9 mouse cellular contexts compared by ENCODE assay signal in the genomic region with DNA sequence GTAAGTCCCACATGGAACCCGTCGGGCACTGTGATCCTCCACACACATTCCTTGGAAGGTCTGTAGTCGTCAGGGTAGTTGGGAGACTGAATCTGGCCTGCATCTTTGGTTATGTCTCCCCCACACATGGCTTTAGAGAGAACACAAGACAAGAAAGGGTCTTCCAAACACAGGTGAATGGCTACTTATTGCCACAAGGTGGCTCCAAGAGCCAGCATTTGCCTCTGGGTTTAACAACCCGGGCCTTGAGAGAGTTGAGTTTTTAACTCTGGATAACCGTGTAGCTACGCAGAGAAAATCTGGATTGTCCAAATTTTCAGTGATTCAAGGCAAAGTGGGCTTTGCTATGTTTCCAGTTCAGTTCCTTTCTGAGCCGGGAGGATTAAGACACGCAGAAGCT. TPM values are rescaled to one million over a fixed set of nuclear protein-coding genes. Genes with fewer than 3 reads are reported as not detected.
A peak's percentile ranks its signal among the peaks of the same experiment; 100 is the strongest.
DNase-seq lines count a peak whose midpoint lies in the region; ATAC-seq and TF ChIP-seq lines count a peak whose summit lies in the region.
"Had no signal": no experiment of that assay in that cellular context is flagged by ENCODE, and none has a peak within 500 bp of the region (broad histone marks: within the 10 kb centered on the region; RNA-seq: fewer than 3 reads in every experiment).

No protein-coding gene starts in this region.

- H3K4me1 ChIP-seq in kidney, adult 2 months (ENCODE audit: control insufficient read depth, insufficient read depth, low read length): no peaks in the 10 kb centered on the region
- H3K4me1 ChIP-seq in kidney, embryonic 16.5 days (ENCODE audit: insufficient read depth, low read length): no peaks in the 10 kb centered on the region
- no peaks in the 10 kb centered on the region for H3K4me1 ChIP-seq in MEL (ENCODE audit: control insufficient read depth in 1 of 2, insufficient read depth in 2 of 2, low read length in 2 of 2)

- no peak overlapping the region for H3K27ac ChIP-seq in kidney, adult 2 months (ENCODE audit: insufficient read depth, low read depth, low read length)
- H3K27ac ChIP-seq in kidney, embryonic 16.5 days (ENCODE audit: low read length): no peak overlapping the region
- no peak overlapping the region for H3K27ac ChIP-seq in MEL (ENCODE audit: control insufficient read depth, low read depth, low read length)
- H3K27ac ChIP-seq: embryonic facial prominence, embryonic 15.5 days had no signal

- H3K27me3 ChIP-seq in kidney, adult 2 months (replicated peaks; ENCODE audit: control insufficient read depth, insufficient read depth, low read length): no peaks in the 10 kb centered on the region
- H3K27me3 ChIP-seq in kidney, embryonic 16.5 days (ENCODE audit: insufficient read depth, low read length): no peaks in the 10 kb centered on the region
- H3K27me3 ChIP-seq in MEL (ENCODE audit: control insufficient read depth in 1 of 2, insufficient read depth in 2 of 2, low read length in 2 of 2): no peaks in the 10 kb centered on the region; a peak in 1 of 4 replicates
- H3K27me3 ChIP-seq: embryonic facial prominence, embryonic 15.5 days had no signal

- no peaks in the 10 kb centered on the region for H3K79me2 ChIP-seq in MEL (ENCODE audit: control insufficient read depth, insufficient read depth, low read length, poor library complexity)

- peak; percentile 50 for TF ChIP-seq RAD21 in MEL (IDR thresholded peaks at IDR 0.05; ENCODE audit: low read depth, low read length)

- peak; percentile 20 for DNase-seq in kidney, adult 2 months
- DNase-seq in B cell, adult 2 months: peak; percentile 17 to 26
- peak; percentile 33 for DNase-seq in MEL (ENCODE audit: low read depth, low spot score)
- peak; percentile 44 for DNase-seq in kidney, postnatal 10 days
- no peak for DNase-seq in natural killer cell, adult 2 months (ENCODE audit: low spot score in 2 of 2)

- no peaks in the 10 kb centered on the region for H3K36me3 ChIP-seq in kidney, adult 2 months (ENCODE audit: control insufficient read depth, insufficient read depth, low read length)
- H3K36me3 ChIP-seq in kidney, embryonic 16.5 days (ENCODE audit: insufficient read depth, low read length): no peaks in the 10 kb centered on the region
- H3K36me3 ChIP-seq in MEL (ENCODE audit: control insufficient read depth in 1 of 2, insufficient read depth in 2 of 2, low read length in 2 of 2): no peaks in the 10 kb centered on the region
- H3K36me3 ChIP-seq: embryonic facial prominence, embryonic 15.5 days had no signal

- ATAC-seq in kidney, embryonic 16.5 days (ENCODE audit: low FRiP score, low TSS enrichment): no peak
- no peak for ATAC-seq in granulocyte monocyte progenitor cell, adult 5-6 weeks (replicated peaks; ENCODE audit: poor library complexity, severe bottlenecking)

- no peaks in the 10 kb centered on the region for H3K9me3 ChIP-seq in kidney, embryonic 16.5 days (ENCODE audit: low read length)
- H3K9me3 ChIP-seq in MEL (replicated peaks; ENCODE audit: insufficient read depth, low read length): no peaks in the 10 kb centered on the region
- H3K9me3 ChIP-seq: embryonic facial prominence, embryonic 15.5 days had no signal

- H3K4me2 ChIP-seq in kidney, embryonic 16.5 days (replicated peaks; ENCODE audit: low read depth, low read length): no peak overlapping the region
- H3K4me2 ChIP-seq: embryonic facial prominence, embryonic 15.5 days had no signal

- no peak for TF ChIP-seq EP300 in MEL (IDR thresholded peaks at IDR 0.05; ENCODE audit: low read depth in 1 of 2, low read length in 2 of 2)

- TF ChIP-seq POLR2A in kidney, adult 2 months (IDR thresholded peaks at IDR 0.05; ENCODE audit: low read depth, low read length): no peak
- TF ChIP-seq POLR2A in MEL (IDR thresholded peaks at IDR 0.05; ENCODE audit: control insufficient read depth in 1 of 2, insufficient read depth in 1 of 2, low read depth in 1 of 2, low read length in 2 of 2, poor library complexity in 1 of 2): no peak

- WGBS in kidney, adult 2 months: 49% methylated on average over 8 of the region's 8 CpGs
- 49% methylated on average over 8 of the region's 8 CpGs for WGBS in kidney, embryonic 16.5 days

- peak; percentile 44 for TF ChIP-seq CTCF in kidney, adult 2 months (conservative IDR thresholded peaks at IDR 0.05; ENCODE audit: insufficient read depth, insufficient read length, low read depth, low read length)
- TF ChIP-seq CTCF in MEL (IDR thresholded peaks at IDR 0.05 in 2 of 3, conservative IDR thresholded peaks at IDR 0.05 in 1 of 3; ENCODE audit: control insufficient read depth in 1 of 3, insufficient read depth in 1 of 3, low read depth in 2 of 3, low read length in 3 of 3, poor library complexity in 1 of 3, severe bottlenecking in 1 of 3): peak; percentile 20 to 50 (median 43); a peak in 5 of 6 replicates

- H3K4me3 ChIP-seq in kidney, adult 2 months (ENCODE audit: insufficient read depth, low read depth, low read length): no peak overlapping the region
- H3K4me3 ChIP-seq in kidney, embryonic 16.5 days (ENCODE audit: low read length): no peak overlapping the region
- no peak overlapping the region for H3K4me3 ChIP-seq in MEL (ENCODE audit: control insufficient read depth in 1 of 2, insufficient read depth in 1 of 2, low read depth in 2 of 2, low read length in 2 of 2)
- H3K4me3 ChIP-seq: embryonic facial prominence, embryonic 15.5 days had no signal

- H3K9ac ChIP-seq in kidney, embryonic 16.5 days (replicated peaks; ENCODE audit: low read length): no peak overlapping the region
- H3K9ac ChIP-seq in MEL (ENCODE audit: control insufficient read depth, low read depth, low read length, poor library complexity, severe bottlenecking): no peak overlapping the region
- H3K9ac ChIP-seq: embryonic facial prominence, embryonic 15.5 days had no signal

TF ChIP-seq in MEL, 35 proteins besides CTCF, POLR2A, EP300 and RAD21:
- TF ChIP-seq CHD2 (IDR thresholded peaks at IDR 0.05; ENCODE audit: low read length) (no peak), TCF12 (IDR thresholded peaks at IDR 0.05; ENCODE audit: low read depth, low read length) (no peak), SMC3 (IDR thresholded peaks at IDR 0.05; ENCODE audit: low read depth, low read length) (peak; percentile 46), MAFK (IDR thresholded peaks at IDR 0.05; ENCODE audit: borderline replicate concordance, low read depth, low read length) (no peak)

RNA-seq across cellular contexts. Expression of a gene that starts 28.0 kb away (rescaled TPM):
- not detected in 2 replicates for polyA plus RNA-seq in kidney, adult 2 months (2012; rRNA removed)
- not detected in 2 replicates for polyA plus RNA-seq in kidney, embryonic 16.5 days (2015; fragmentation: Nextera tagmentation; extraction: Ambion mirVana)
- total RNA-seq in MEL (2012; rRNA removed): not detected in 2 replicates
- polyA plus RNA-seq in MEL (2012; ENCODE audit: insufficient read depth in 1 of 2, insufficient read length in 2 of 2, low read depth in 1 of 2, low replicate concordance in 2 of 2, missing spikeins in 1 of 2): not detected
- total RNA-seq in granulocyte monocyte progenitor cell, adult 5-6 weeks (2014; fragmentation: Nextera tagmentation): not detected in 2 replicates
- not detected in 2 replicates for total RNA-seq in granulocyte monocyte progenitor cell, adult 5-6 weeks (2017)
- polyA plus RNA-seq: embryonic facial prominence, embryonic 15.5 days; small intestine, adult 2 months had no signal

Comparison
In these comparisons a context has a peak if more than half of its experiments do, and no peak if none do; other contexts are left out.
1. DNase-seq: peak in kidney, adult 2 months (single experiment), B cell, adult 2 months (2 of 2), MEL (single experiment) and kidney, postnatal 10 days (single experiment); none in natural killer cell, adult 2 months (0 of 2).